Mouse (Mus musculus) heart, adult 2 months (tissue): ENCODE results near the gene Enpep.

ENCODE experiments used
- CTCF ChIP-seq: fragments of 200-600 bp; IDR thresholded peaks from 2 replicates; pipeline ENCODE4 v1.8.1; 2022; ENCODE audit warnings: antibody characterized with exemption, mild to moderate bottlenecking, moderate library complexity
- EP300 ChIP-seq: fragments of 200-500 bp; IDR thresholded peaks from 2 replicates; pipeline ENCODE4 v1.6.1; 2011; ENCODE audit warnings: low read depth, low read length, control low read depth; ENCODE audit not compliant: insufficient read depth
- POLR2A ChIP-seq: fragments of 200-500 bp; IDR thresholded peaks from 2 replicates; pipeline ENCODE4 v1.6.1; 2011; ENCODE audit warnings: mild to moderate bottlenecking, low read depth, low read length, control low read depth; ENCODE audit not compliant: insufficient read depth

DNA sequence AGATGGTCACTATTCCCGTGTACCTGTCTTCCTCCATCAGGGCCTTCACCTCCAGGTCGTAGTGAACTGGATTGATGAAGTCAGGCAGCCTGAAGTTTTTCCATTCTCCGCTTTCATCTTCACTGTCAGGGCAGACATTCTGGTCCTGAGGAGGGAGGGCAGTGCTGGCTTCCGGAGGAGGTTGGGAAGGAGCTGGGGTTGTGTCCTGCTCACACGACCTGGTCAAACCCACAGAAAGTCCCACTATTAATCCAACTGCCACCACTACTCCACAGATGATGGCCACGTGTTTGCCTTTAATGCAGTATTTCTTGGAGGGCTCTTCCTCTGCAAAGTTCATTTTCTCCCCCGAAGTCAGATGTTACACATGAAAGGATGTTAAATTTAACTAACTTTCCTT lies 378 bp downstream of the Enpep start:
- TF ChIP-seq POLR2A (no peak), CTCF (no peak), EP300 (no peak)
